Mouse (Mus musculus): ENCODE data around the gene 2010003K11Rik.

- no peak for TF ChIP-seq CTCF (IDR thresholded peaks at IDR 0.05; ENCODE audit: control insufficient read depth, insufficient read depth, insufficient read length)
- TF ChIP-seq MAX (IDR thresholded peaks at IDR 0.05) = no peak
- TF ChIP-seq MYOD1 (IDR thresholded peaks at IDR 0.05; ENCODE audit: control insufficient read depth, insufficient read length, low read depth) = no peak
- no peak for TF ChIP-seq FOSL1 (IDR thresholded peaks at IDR 0.05; ENCODE audit: insufficient read depth, low read length, poor library complexity, severe bottlenecking)
- TF ChIP-seq USF1 (IDR thresholded peaks at IDR 0.05; ENCODE audit: low read depth) = no peak
- no peak for TF ChIP-seq CEBPB (IDR thresholded peaks at IDR 0.05; ENCODE audit: low read depth)
- no peak for TF ChIP-seq MYOG (IDR thresholded peaks at IDR 0.05; ENCODE audit: control insufficient read depth, extremely low read depth, insufficient read length)
These were observed 47.5 kb upstream of the 2010003K11Rik start for GRCm38 (mm10) chr19:4545841-4546240.
